Mouse (Mus musculus): ENCODE data around the gene Ovol2.
"Not testable (repeated sequence)": the region's sequence is repeated elsewhere in the genome, so short reads cannot be mapped to it uniquely, and the experiment has no call there.

The Ovol2 gene

GRCm38 (mm10) chr2:144331401-144332302 is at the start of gene Ovol2:
Gene Ovol2, minus strand, starts transcription at chr2:144332146.
- DNase-seq = peak in 1 of 2 experiments; percentile 18

DNA sequence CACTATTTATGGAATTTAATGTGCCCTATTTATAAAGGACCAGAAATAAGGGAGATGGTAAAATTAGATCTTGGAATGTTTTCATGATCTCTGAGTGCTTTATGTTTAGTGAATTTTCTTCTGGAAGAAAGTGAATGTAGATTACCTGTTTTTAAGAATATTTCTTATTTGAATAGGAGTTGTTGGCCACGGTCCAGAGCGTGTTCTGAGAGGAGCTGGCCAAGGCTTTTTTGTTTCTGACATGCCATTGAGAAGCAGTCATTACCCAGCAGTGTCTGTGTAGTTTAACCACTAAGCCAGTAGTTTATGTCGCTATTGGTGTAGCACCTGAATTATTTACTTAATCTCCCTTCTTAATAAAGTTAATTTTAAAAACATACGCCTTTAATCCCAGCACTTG is 49.8 kb upstream of the Ovol2 start:
- DNase-seq = peak; percentile 43 to 57

- DNase-seq = peak; percentile 60 to 69
Observed at GRCm38 (mm10) chr2:144381293-144381692, 49.3 kb upstream of the Ovol2 start.

GRCm38 (mm10) chr2:144375063-144375703 is 43.2 kb upstream of the Ovol2 start:
- DNase-seq = no peak

DNA sequence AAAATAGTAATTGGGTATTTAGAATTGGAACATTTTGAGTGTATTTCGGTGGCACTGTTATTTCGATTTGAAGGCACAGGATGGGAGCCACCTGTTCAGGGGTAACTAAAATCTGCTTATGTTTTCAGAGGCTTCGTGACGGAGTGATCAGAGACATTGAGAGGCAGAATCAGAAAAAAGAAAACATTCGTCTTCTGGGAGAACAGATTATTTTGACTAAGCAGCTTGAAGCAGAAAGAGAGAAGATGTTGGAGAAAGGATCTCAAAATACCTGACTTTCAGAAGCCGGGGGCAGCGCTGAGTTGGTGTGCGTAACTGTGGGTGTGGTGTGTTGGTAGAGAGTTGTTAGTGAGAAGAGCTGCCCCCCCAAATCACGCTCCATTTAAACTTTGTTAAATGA is 41.1 kb upstream of the Ovol2 start:
- DNase-seq = no peak

DNA sequence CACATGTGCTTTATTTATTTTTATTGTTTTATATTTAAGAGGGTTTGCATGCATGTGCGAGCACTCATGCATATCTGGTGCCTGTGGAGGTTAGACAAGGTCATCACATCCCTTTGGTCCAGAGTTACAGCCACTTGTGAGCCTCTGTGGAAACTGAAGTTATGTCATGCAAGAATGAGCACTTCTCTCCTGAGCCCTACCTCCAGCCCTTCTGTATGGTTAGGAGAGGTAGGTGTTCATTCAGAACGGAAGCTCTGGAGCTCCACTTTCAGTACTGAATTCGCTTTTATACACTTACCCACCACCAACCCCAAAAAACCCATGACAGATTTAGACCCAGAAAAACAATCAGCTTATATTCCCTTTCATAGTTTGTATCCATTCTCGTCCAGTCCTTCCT is 39.6 kb upstream of the Ovol2 start:
- DNase-seq = no peak

- DNase-seq = no peak
Observed at GRCm38 (mm10) chr2:144369511-144369910, 37.6 kb upstream of the Ovol2 start.

- DNase-seq = no peak
Observed at GRCm38 (mm10) chr2:144369020-144369421, 37.1 kb upstream of the Ovol2 start.

DNA sequence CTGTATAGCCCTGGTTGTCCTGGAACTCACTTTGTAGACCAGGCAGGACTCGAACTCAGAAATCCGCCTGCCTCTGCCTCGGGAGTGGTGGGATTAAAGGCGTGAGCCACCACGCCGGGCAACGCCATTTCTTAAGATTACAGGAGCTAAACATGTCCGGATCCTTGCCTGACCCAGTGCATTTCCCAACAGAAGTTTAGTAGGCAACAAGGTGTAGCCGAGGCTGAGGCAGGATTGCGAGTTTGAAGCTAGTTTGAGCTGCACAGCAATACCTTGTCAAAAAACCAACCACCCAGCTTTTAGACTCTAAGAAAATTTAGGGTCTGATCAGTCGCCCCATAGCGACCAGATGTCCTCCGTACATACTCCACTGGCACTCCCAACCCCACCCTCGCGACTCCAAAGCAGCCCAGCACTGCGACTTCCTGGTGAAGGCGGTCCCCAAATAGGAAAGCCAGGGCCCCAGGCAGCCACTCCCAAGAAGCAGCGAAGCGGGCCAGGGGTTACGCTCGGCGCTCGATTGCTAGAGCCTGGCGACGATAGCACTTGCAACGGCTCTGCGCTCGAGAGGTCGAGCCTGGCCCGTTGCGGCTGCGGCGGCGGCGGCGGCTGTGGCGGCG is 36.6 kb upstream of the Ovol2 start, which contains the start of the genes Kat14 and Pet117:
Kat14 (plus strand) TSS at position 584 of the 620 bp plus-strand sequence.
Pet117 (plus strand) TSS at position 597 of the 620 bp plus-strand sequence.
- DNase-seq = peak; percentile 93 to 95

- no peak for DNase-seq
Observed at GRCm38 (mm10) chr2:144352843-144353242, 20.9 kb upstream of the Ovol2 start.

- no peak for DNase-seq
Observed at GRCm38 (mm10) chr2:144348525-144348924, 16.6 kb upstream of the Ovol2 start.

GRCm38 (mm10) chr2:144343158-144343557 is 11.2 kb upstream of the Ovol2 start:
- no peak for DNase-seq

GRCm38 (mm10) chr2:144338149-144338548 is 6.2 kb upstream of the Ovol2 start:
- DNase-seq = not testable (repeated sequence)

DNA sequence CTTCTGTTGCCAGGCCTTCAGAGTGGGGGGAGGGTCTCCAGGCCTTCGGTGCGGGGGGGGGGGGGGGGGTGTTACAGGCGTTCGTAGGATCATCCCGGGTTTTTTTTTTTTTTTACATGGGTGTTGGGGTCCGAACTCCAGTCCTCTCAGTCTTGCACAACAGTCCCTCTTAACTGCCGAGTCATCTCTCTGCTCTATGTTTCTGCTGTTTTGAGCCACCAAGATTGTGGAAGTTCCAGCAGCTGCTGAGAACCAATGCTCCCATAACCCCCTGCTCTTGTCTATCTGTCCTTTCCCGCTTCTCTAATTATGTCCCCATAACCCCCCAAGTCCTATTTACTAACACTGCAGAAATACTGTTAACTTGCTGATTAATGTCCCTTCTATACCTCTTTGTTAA is 5.8 kb upstream of the Ovol2 start:
- no peak for DNase-seq

- no peak for DNase-seq
Observed at GRCm38 (mm10) chr2:144337230-144337629, 5.3 kb upstream of the Ovol2 start.

DNA sequence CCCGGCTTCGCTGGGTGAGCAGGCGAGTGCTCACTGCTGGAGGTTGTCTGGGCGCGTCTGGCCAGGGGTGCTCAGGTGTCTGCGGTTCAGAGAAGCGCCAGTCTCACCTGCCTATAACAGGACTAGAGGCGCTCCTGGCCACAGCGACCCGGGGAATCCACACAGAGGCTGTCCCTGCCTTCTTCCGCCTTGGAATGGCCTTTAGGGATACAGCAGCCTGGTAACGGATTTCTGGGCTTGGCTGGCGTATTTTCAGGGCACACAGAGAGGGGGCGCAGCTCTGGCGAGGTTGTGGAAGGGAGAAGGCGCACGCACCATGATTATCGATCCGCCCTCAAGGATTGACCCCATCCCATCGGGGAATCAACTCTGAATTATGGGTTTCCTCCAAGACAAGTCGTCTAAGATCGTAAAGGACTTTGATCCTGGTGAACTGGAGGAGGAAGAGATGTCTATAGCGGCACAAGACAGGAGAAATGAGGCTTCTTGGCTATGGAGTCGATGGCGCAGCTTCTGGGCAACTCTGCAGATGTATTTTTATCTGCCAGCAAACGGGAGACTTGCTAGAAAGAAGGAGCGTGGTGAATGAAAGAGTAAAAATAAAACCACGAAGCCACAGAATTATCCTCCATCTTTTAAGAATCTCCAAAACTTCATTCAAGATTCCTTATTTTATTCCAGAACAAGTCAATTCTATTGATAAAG is 1.3 kb upstream of the Ovol2 start:
- peak; percentile 11 to 15 for DNase-seq

- DNase-seq = no peak
Observed at GRCm38 (mm10) chr2:144332486-144332885, 540 bp upstream of the Ovol2 start.

DNA sequence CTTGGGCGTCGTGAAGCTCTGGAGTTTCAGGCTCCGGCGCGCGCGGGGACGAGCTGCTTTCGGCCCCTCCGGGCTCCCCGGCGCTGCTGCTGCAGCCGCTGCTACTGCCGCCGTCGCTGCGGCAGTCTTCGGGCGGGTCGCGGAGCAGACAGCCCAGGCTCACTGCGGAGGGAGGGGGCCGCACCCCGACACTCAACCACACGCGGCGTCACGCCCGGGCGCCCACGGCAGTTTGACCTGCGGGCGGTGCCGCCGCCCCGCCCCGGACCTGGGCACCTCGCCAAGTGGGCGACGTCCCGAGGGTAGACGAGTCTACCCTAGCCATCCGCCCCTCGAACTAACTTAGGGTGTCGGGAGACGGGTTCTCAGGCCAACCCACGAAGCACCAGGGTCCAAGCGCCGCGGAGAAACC is 980 bp downstream of the Ovol2 start:
- peak; percentile 21 to 25 for DNase-seq

GRCm38 (mm10) chr2:144330352-144330959 is 1.5 kb downstream of the Ovol2 start:
- no peak for DNase-seq

DNA sequence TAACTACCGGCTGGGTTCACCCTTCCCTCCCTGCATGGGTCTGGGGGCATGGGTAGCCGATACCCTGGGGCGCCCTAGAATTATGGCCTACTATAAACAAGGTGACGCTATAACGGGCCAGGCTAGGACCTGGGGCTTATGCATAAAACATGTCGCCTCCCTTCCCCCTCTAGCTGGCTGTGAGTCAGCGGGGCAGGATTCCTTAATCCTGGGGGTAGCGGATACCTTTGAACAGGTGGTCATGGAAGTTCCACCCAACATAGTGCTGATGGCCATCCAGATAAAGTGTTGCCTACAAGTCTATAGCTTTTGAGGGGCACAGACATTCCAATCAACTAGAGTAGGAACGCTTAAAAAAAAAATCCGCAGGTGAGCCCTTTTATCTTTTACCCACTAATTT is 2.0 kb downstream of the Ovol2 start:
- no peak for DNase-seq

GRCm38 (mm10) chr2:144329451-144329850 is 2.5 kb downstream of the Ovol2 start:
- no peak for DNase-seq

DNA sequence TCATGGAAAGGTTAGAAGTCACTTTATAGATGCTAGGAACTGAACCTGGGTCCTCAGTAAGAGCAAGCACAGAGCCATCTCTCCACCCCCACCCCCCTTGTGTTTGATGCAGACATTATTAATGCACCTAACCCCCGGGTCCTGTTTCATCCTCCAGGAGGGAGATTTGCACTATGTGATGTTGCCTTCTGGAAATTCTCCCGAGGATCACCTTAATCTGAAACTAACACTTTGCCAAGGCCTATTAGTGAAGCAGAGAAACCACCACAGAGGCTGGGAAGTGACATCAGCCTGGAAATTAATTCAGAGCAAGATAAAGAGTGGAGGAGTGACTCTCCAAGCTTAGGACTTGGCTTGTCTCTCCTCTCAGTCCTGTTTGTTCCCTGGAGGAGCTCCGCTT is 7.7 kb downstream of the Ovol2 start:
- DNase-seq = no peak

All from cerebellum, postnatal 14 days (tissue).